Mouse (Mus musculus) hindbrain, embryonic 13.5 days (tissue): Measurements from ENCODE around the gene Gm26897. TPM values are rescaled to one million over a fixed set of nuclear protein-coding genes. Genes with fewer than 3 reads are reported as not detected.

Experiments
- ATAC-seq: fragments of 200-750 bp; cut with Nextera tagmentation; 2 replicates; pipeline ENCODE4 v1.8.0; 2017; ENCODE audit warnings: moderate TSS enrichment; ENCODE audit not compliant: low FRiP score
- H3K27ac ChIP-seq: fragments of 300-500 bp; sonication (generic); 2 replicates; pipeline ENCODE4 v1.5.1; 2015; ENCODE audit warnings: inconsistent platforms, mild to moderate bottlenecking, moderate library complexity
- H3K27me3 ChIP-seq: fragments of 300-500 bp; sonication (generic); 2 replicates; pipeline ENCODE4 v1.6.1; 2015; ENCODE audit warnings: mild to moderate bottlenecking, inconsistent platforms
- H3K36me3 ChIP-seq: fragments of 300-500 bp; sonication (generic); 2 replicates; pipeline ENCODE4 v1.6.1; 2015; ENCODE audit warnings: mild to moderate bottlenecking, inconsistent platforms
- H3K4me1 ChIP-seq: fragments of 300-500 bp; sonication (generic); replicated peaks from 2 replicates; pipeline ENCODE4 v1.6.1; 2015; ENCODE audit warnings: inconsistent platforms
- H3K4me2 ChIP-seq: fragments of 300-500 bp; sonication (generic); 2 replicates; pipeline ENCODE4 v1.6.1; 2015; ENCODE audit warnings: inconsistent platforms, mild to moderate bottlenecking, moderate library complexity
- H3K4me3 ChIP-seq: fragments of 300-500 bp; sonication (generic); 2 replicates; pipeline ENCODE4 v1.5.1; 2015; ENCODE audit warnings: mild to moderate bottlenecking, inconsistent platforms
- H3K9ac ChIP-seq: fragments of 300-500 bp; sonication (generic); 2 replicates; pipeline ENCODE4 v1.6.1; 2015; ENCODE audit warnings: mild to moderate bottlenecking, inconsistent platforms
- H3K9me3 ChIP-seq: fragments of 300-500 bp; sonication (generic); 2 replicates; pipeline ENCODE4 v1.6.1; 2016; ENCODE audit warnings: inconsistent platforms
- WGBS: fragments of 180-500 bp; shearing (Covaris S2); methylation state at CpG from one replicate; pipeline ENCODE4 v1.1.7; 2015; 5-methylcytosine and 5-hydroxymethylcytosine counted together
- polyA plus RNA-seq: library from polyadenylated mRNA; unstranded; fragments of >200 nt; fragmentation: Nextera tagmentation; extraction: Ambion mirVana; gene quantifications from 2 replicates; pipeline ENCODE4 v1.2.1, GENCODE M21; 2015

The Gm26897 gene
- polyA plus RNA-seq, 1 experiment from 2014 or later: not detected

DNA sequence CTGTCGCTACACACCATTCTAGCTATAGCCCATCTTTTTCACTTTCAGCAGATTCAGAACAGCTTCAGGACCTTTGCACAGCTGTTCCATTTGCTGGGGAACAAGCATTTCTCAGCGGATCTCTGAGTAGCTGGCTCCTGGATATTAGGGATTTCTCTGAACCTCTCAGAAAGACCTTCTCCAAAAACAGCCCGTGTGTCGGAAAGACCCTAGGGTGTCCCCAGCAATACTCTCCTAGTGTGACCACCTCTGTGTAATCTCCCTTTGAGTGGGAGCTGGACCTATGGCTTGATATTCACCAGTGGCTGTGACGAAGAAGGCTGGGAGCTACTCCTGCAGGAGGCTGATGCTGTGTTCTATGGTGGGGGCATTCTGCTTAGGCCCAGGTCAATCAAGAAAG, 44.4 kb downstream of the Gm26897 start:
- Histone ChIP-seq H3K36me3 (no peaks in the 10 kb centered on the region), H3K4me3 (no peak overlapping the region), H3K27ac (no peak overlapping the region), H3K4me2 (no peak overlapping the region), H3K4me1 (peaks cover 16% of the 10 kb centered on the region), H3K9ac (no peak overlapping the region), H3K27me3 (no peaks in the 10 kb centered on the region), H3K9me3 (no peaks in the 10 kb centered on the region)
- ATAC-seq: no peak
- 76% methylated on average over 5 of the region's 5 CpGs for WGBS

DNA sequence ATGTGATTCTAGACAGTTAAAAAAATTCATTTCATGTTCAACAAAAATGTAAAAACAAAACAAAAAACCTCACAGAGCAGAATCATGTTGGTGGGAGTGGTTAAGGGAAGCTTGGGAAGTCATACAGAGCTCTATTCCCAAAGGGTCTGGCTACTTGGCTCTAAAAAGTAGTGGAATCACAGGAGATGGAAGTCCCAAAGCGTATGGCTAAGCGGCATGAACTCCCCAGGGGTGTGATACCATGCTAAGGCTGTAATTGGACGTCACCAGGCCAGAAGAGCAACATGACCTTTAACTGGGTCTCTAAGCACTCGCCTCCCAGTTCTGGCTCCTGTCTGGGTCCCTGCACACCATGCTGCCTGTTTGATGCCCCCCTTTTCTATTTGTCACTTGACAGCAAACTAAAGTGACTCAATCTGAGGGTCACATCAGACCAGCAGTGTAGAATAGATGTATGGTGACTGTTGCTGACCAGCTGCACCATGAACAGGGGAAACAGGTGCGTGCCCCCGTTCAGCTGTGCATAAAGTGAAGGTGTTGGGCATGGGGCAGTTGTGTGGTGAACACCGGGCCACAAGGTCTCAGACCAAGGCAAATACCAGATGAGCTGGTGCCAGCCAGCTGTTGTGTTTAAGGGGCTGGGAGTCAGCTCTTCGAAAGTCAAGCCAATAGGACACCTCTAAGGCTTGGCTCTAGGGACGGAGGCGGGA, 46.2 kb downstream of the Gm26897 start:
- Histone ChIP-seq H3K27ac (no peak overlapping the region), H3K9me3 (no peaks in the 10 kb centered on the region), H3K36me3 (no peaks in the 10 kb centered on the region), H3K4me2 (no peak overlapping the region), H3K4me1 (no peaks in the 10 kb centered on the region), H3K9ac (no peak overlapping the region), H3K27me3 (no peaks in the 10 kb centered on the region), H3K4me3 (no peak overlapping the region)
- ATAC-seq: no peak
- WGBS: 86% methylated on average over 10 of the region's 10 CpGs
